Mouse (Mus musculus) regulatory T cell (primary cell): ENCODE results near the gene Irak2.

Source experiments
- in situ Hi-C: fragments of 300-600 bp; cut with MboI, MseI; formaldehyde crosslinking; loops from one replicate; pipeline ENCODE4 v1.15.1; 2025; ENCODE audit warnings: high pct_unique_total_duplicates

Irak2 gene

GRCm38 (mm10) chr6:113695766-113696355 lies 57.6 kb downstream of the Irak2 start:
- in situ Hi-C loops = loop anchor here (10.0 kb wide), 1 partner anchor 651 kb away; the partner anchor contains the start of gene Thumpd3

DNA sequence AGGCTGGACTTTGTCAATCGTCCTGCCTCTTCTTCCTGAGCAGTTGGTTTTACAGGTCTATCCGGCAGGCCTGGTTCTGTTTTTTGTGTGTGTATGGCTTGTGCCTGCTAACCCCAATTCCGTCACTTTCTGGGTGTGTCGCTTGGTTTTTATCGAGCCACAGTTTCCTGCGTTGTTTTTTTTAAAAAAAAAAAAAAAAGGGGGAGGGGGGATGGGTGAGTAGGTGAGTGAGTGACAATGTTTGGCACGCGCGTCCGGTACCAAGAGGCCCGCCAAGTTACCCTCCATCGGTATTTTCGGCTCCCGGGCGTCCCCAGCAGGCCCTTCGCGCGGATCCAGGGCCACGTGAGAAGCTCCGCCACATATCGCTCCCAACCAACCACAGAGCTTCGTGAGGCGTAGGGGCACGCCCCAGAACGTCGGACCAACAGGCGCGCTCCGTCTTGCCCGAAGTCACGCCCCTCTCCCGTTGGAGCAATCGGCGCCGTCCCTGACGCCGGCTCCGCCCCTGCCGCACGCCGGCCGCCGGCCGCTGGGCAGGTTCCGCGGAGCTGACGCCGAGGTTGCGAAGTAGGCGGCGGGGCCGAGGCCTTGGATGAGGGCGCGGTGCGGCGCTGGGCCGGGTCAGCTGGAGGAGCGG lies 58.4 kb downstream of the Irak2 start, which contains the start of gene Tatdn2:
Gene Tatdn2, plus strand, starts transcription at position 469 of the 640 bp plus-strand sequence.
- in situ Hi-C loops = loop anchor here (10.0 kb wide), 1 partner anchor 652 kb away; the partner anchor contains the start of gene Thumpd3

DNA sequence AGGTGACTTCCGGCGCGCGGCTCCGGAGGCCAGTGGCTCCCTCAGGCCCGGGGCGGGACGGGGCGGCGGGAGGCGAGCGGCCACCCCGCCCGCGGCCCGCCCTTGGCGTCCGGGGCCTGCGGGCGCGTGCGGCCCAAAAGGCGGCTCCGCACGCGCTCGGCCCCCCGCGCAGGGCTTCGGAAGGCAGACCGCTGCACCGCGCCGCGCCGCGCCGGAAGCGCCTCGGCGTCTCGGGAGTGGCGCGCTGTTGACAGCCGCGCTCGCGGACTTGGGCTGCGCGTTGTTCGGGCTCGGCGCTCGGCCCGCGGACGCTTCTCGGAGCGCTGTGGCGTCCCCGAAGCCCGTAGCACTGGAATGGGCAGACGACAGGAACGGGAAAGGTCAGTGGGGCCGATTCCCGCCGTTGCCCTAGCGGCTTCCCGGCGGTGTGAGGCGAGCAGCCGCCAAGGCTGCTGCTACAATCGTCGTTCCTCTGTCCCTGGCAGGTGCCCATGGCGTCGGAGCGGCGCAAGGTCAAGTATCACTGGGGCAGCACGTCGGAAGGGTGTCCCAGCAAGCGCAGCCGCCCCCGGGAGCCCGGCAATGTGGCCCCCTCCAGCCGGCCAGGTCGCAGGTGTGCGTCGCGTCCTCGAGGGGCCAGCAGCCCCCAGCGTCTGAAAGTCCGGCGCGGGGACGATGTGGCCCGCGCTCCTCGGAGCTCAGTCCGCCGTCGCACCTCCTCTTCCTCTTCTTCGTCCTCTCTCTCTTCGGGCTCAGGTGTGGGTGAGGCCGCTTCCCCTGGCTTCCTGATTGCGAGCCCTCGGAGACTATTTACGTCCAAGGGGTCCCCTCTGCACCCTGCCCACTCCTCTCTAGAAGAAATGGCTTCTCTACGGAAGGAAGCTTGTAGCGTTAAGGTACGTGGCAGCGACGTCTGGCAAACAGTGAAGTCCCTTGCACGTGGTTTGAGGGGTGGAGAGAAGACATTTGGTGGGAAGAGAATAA lies 59.2 kb downstream of the Irak2 start:
- in situ Hi-C loops = loop anchor here (10.0 kb wide), 1 partner anchor 653 kb away; the partner anchor contains the start of gene Thumpd3

GRCm38 (mm10) chr6:113712718-113713117 lies 74.5 kb downstream of the Irak2 start:
- in situ Hi-C loops = loop anchor here (10.0 kb wide), 1 partner anchor 578 kb away; no protein-coding TSS in a partner anchor

GRCm38 (mm10) chr6:113713389-113713788 lies 75.1 kb downstream of the Irak2 start:
- in situ Hi-C loops = loop anchor here (10.0 kb wide), 1 partner anchor 579 kb away; no protein-coding TSS in a partner anchor

- in situ Hi-C loops = loop anchor here (10.0 kb wide), 1 partner anchor 579 kb away; no protein-coding TSS in a partner anchor
Observed at GRCm38 (mm10) chr6:113714276-113714675, 76.0 kb downstream of the Irak2 start.

DNA sequence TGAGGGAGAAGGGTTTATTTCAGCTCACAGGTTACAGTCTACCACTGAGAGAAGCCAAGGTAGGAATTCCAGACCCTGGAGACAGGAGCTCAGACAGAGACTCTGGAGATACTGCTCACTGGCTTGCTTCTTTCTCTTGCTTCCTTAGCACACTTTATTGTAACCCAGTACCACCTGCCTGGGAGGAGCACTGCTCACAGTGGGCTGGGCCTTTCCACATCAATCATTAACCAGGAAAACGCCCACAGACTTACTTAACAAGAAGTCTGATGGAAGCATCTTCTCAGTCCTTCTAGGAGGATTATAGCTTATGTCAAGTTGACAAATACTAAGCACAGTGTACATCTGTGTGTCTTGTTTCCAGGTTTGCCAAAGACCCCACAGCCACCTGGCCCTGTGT lies 76.5 kb downstream of the Irak2 start:
- in situ Hi-C loops = loop anchor here (10.0 kb wide), 1 partner anchor 580 kb away; no protein-coding TSS in a partner anchor

DNA sequence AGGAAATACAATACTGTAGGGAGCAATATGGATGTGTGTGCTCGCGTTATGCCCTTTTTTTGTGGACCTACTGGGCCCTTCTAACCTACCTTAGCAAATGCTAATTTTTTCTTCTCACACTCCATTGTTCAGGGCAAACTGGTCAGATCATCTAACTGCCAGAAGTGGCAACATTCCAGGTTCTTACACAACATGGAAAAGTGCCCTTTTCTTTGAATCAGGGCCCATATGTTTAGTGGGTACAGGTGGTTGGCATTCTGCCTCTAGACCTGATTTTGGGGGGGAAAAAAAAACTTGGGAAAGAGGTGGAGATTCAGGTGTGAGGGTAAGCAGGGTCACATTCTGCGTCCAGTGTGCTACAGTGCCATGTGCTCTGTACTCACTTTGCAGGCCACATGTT lies 79.3 kb downstream of the Irak2 start:
- in situ Hi-C loops = loop anchor here (10.0 kb wide), 1 partner anchor 583 kb away; no protein-coding TSS in a partner anchor

- in situ Hi-C loops = loop anchor here (10.0 kb wide), 1 partner anchor 585 kb away; no protein-coding TSS in a partner anchor
Observed at GRCm38 (mm10) chr6:113719878-113720277, 81.6 kb downstream of the Irak2 start, which contains the start of gene Ghrl. Gene Ghrl (minus strand): TSS chr6:113719880.

DNA sequence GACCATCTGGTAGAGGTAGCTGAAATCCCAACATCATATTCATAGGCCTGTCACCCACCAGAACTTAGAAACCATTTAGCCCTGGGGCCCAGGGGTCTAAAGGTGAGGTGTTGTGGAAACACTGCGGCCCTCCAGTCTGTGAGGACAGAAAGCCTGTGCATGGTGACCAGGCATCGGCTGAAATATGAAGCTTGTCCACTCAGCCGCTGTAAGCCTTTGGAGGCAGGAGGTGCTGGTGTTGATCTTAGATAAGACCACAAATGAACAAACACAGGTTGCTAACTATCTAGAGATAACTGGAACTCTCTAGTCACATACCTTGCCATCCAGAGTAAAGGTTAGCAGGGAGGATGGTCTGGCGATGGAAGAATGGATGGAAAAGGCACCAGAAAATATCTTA lies 82.8 kb downstream of the Irak2 start:
- in situ Hi-C loops = no loop called here

- in situ Hi-C loops = no loop called here
Observed at GRCm38 (mm10) chr6:113728181-113728580, 89.9 kb downstream of the Irak2 start.

GRCm38 (mm10) chr6:113731296-113731695 lies 93.0 kb downstream of the Irak2 start:
- in situ Hi-C loops = no loop called here

DNA sequence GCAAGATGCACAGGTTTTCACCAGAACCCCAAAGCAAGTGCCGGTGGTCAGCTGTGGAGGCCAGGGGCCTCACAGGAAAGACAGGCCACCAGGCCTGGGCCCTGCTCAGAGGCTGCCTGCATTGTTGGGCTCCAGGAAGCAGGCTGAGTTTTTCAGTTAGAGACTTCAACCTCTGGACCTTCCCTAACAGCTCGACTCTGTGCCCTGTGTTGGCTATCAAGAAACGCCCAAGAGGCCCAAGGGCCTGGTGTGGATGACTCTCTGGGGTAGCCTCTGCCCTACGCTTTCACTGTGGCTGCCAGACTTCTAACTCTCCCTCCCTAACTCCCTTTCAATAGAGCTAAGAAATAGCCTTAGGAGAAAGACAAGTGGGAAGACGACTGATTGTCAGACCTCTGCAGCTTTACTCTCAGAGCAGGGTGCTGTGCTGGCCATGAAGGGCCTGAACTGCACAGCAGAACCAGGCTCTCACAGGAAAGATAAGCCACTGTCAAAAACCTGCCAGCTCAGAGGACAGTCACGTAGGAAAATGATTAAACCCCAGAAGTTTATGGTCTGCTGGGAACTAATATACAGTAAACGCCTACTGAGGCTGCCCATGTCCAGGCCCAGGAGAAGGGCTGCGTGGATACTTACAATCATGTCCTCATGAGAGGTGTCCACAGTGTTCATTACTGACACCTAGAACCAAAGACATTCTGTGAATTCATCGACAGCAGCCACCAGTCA lies 99.2 kb downstream of the Irak2 start:
- in situ Hi-C loops = no loop called here

DNA sequence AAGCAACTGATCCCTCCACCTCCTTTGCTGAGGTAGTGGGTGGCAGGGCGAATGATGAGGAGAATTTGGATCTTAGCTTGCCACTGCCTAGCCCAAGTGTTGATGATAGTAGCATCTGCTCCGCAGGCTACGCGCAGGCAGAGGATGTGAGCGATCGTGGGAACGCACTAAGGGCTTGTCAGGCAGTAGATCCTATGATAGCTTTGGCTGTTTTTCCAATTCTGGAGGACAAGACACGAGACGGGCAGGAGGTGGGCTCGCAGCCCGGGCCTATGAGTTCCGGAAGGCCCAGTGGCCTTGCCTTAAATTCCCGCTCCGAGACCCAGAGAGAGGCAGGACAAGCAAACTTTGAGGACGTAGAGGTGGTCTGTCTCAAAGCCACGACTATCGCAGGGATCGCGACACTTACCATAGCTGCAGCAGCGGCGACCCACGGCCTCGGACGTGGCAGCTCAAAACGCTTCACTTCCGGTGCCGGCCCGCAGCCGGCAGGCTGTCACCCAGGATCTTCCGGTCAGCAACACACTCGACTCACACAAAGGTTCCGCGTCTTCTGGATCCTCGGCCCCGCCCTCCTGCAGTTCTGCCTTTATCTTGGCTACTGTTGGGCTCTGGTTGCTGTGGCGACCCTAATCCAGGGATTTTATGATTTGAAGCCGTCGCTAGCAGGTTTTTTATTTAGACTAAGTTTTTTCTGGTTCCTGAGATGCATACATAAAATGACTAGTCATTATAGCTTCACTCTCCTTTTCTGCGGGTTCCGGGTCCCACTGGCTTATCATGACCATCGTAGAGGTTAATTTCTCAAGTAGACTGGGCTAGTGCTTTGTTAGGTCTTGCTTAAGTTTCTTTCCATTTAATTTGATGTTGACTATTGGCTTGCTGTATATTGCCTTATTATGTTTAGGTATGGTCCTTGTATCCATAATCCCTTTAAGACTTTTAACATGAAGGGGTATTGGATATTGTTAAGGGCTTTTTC lies 102.3 kb downstream of the Irak2 start, which contains the start of gene Sec13:
Gene Sec13, minus strand, starts transcription at position 508 of the 982 bp plus-strand sequence.
- in situ Hi-C loops = no loop called here

DNA sequence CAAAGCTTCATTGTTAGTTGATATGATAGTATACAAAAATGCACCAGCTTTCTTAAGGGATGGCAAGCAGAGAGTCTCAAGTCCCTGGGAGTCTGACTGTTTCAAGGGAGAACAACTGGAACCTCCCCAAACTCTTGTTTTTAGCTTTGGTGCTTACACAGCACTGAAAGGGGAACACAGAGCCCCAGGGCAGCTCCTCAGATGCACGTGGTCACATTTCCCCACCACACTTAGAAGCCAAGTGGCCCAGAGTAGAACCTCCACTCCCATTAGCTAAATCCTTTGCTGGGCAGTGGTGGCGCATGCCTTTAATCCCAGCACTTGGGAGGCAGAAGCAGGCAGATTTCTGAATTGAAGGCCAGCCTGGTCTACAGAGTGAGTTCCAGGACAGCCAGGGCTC lies 103.2 kb downstream of the Irak2 start:
- in situ Hi-C loops = no loop called here

- in situ Hi-C loops = no loop called here
Observed at GRCm38 (mm10) chr6:113742321-113742720, 104.1 kb downstream of the Irak2 start.

GRCm38 (mm10) chr6:113743111-113743510 lies 104.8 kb downstream of the Irak2 start:
- in situ Hi-C loops = no loop called here
